Mouse (Mus musculus) liver (tissue): Measurements from ENCODE around the gene Hsd17b10.
A peak's percentile ranks its signal among the peaks of the same experiment; 100 is the strongest.

Experiments used
- DNase-seq: peaks from one replicate; pipeline ENCODE4 v3.0.0-alpha.2; 2020; ENCODE audit warnings: mixed read lengths

The Hsd17b10 gene

DNA sequence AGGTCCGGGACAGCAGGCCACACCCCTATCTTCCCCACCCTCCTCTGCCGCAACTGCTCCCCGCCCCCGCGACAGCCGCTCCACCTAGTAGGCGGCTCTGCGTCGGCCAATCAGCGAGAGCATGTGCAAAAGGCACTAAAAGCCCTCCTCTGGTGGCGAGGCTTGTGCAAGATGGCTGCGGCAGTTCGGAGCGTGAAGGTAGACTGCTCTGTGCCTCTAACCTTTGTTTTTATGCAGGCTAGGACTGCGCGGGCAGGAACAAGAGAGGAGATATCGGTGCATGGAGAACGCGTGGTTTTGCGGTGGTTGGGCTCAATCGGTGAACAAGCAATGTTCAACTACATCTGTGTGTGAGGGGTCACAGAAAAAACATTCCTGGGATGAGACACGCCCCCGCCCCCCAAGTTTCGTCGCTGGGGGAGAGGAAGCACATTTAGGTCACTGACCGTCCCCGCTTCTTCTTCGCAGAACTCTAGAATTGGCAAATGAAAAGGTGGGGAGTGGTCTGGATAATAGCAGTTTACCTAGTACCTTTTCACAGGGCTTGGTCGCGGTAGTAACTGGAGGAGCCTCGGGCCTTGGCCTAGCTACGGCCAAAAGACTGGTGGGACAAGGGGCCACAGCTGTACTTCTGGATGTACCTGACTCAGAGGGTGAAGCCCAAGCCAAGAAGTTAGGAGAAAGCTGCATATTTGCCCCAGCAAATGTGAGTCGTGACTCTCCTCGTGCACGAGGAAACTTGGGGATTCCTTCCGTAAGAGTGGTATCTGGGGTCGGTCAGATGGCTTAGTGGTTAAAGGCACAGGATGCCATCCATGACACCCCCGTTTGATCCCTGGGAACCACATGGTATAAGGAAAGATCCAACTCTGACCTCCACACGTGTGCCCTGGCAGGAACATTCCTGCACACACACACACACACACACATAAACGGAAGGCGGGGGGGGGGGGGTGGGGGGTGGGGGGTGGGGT, at the start of gene Hsd17b10:
Gene Hsd17b10 (plus strand): TSS at position 109 of the 974 bp plus-strand sequence.
- peak; percentile 92 for DNase-seq

DNA sequence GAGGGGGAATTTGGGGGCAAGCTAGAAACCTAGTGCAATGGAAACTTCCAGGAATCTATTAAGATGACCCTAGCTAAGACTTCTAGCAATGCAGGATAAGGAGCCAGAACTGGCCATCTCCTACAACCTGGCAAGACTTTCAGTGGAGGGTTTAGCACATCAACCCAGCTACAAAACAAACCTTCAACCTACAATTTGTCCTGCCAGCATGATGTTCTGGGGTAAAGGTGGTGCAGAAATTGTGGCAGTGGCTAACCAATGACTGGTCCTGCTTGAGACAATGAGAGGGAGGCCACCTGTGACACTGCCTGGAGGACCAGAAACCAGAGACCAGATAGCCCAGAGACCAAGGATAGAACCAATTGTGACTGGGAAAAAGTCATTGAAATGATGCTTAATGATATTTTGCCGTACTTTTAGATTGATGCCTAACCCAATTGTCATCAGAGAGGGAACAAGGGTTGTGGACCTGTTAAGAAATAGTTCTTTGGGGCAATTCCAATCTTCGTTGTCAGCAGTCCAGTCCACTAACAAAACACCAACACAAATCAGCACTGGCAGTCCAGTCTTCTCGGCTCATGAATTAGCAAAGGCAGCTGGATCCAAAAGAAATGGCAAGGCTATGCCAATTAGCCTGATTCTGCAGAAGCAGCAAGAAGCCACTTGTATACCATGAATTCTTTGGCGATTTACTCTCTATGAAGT, 2.5 kb upstream of the Hsd17b10 start:
- no peak for DNase-seq

DNA sequence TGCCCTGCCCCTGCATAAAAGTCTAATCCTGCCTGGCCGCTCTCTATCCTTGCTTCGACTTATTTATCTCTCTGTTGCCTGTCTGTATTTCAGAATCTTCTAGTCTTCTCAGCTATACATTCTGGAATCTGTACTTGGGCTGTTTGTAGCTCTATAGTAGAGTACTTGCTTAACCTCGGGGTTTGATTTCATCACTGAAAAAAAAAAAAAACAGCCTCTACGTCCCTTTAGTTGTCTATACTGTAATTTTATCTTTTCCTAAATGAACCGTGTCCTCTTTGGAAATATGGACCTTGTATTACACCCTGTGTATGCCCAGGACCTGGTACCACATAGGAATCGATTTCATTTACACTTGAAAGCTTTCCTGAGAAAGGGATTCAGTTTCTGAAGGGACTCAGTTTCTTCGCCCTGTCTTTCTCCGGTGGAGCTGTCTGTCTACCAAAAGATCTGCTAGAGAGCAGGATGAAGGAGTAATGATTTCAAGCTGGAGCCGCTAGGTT, 412 bp upstream of the Hsd17b10 start:
- no peak for DNase-seq

- no peak for DNase-seq
These were observed 1.2 kb downstream of the Hsd17b10 start for GRCm38 (mm10) chrX:152002865-152003264.

- no peak for DNase-seq
These were observed 6.2 kb downstream of the Hsd17b10 start for GRCm38 (mm10) chrX:152007863-152008262.

DNA sequence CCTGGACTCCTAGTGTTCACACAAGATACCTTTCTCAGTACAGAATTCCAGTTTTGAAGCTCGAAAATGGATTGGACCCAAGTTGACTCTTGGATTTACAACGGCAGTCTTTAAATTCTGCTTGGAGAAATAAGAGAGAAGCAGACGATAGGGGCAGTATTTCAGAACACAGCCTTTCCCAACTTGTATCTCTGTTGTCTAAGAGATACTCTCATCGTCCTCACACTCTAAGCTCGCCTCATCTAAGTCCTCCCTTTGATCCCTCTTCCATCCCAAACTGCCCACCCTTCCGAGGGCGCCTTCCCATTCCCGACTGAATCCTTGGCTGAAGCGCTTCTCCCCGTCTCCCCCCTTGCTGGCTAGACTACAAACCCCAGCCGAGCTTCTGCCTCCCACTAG, 14.1 kb downstream of the Hsd17b10 start:
- DNase-seq = no peak

DNA sequence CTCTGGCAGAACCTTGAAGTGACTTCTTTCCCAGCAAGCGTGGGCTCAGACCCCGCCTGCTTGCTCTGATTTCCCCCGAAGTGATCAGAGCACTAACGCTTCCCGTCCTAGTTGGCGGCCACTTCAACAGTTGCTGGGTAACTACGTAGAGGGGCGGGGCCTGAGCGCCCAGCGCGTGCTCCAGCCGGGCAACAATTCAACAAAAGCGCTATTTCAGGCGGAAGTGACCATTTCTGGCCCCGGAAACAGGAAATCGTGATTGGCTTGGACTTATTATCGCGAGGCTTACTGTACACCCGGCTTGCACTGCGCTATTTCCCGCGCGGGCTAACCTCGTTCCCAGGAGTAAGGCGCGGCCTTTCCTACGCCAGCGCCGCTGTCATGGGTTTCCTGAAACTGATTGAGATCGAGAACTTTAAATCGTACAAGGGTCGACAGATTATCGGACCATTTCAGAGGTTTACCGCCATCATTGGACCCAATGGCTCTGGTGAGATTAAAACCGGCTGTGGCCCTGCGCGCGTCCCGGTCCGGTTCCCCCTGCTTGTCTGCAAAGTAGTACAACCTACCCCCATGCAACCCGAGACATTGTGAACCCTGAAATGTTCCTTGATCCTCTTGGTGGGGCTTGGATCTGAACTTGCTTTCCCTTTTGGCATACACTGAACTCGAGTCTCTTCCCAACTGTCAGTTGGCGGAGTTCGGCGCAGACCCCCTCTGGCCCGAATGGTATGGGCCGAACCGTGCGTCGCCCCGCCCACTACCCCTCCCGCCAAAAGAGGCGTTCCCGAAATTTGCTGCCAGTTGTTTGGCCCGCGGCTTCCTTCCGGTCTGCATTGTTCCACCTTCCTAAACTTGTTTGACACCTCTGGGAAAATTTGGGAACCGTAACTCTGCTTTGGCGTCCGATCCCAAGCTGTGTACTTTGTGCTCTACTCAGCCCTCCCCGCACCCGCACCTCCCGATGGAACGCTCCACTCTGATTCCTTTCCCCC, 14.8 kb downstream of the Hsd17b10 start, which contains the start of the genes Ribc1 and Smc1a:
Gene Ribc1 (minus strand): TSS at position 145 of the 995 bp plus-strand sequence.
Gene Smc1a (plus strand): TSS at position 278 of the 995 bp plus-strand sequence.
- peak; percentile 90 for DNase-seq

DNA sequence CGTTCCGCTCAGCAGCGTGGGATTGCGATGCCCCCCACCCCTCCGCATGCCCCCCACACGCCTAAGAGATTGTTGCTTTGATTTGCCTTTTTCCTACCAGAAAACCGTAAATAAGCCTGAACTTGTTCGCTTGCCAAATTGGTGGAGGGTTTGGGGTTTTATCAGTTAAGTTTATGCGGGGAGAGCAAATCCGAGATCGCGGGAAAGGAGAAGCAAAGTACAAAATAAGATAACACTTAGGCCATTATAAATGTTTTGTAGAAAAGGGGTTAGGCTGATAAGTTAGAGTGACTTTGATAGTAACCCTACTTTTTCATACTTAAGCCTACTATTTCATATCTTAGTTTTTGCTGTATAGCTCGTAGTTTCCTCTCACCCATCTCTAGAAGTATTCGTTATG, 15.5 kb downstream of the Hsd17b10 start:
- DNase-seq = no peak

GRCm38 (mm10) chrX:152019294-152019693, 17.6 kb downstream of the Hsd17b10 start:
- peak; percentile 48 for DNase-seq

DNA sequence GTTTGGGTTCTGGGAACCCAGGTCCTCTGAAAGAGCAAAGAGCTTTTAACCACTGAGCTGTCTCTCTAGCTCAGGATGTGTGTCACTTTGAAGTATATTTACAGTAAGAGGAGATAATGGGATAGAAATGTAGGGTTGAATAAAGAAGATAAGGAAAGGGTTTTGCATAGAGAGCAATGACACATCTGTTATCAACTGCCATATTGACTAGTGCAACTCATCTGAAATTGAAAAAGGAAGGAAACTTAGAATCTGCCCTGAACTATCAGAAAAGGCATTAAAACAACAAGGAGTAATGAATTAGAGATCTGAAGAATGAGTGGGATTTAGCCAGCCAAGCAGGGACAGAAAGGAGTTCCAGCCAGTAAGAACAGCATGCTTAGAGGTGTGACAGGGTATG, 38.2 kb downstream of the Hsd17b10 start:
- no peak for DNase-seq

GRCm38 (mm10) chrX:152047230-152047629, 45.6 kb downstream of the Hsd17b10 start:
- no peak for DNase-seq

- no peak for DNase-seq
These were observed 50.9 kb downstream of the Hsd17b10 start for GRCm38 (mm10) chrX:152052546-152052945.
